8 mouse cellular contexts compared by ENCODE assay signal in genomic region chr3:123447538-123448059, GRCm38 (mm10). TPM values are rescaled to one million over a fixed set of nuclear protein-coding genes. Genes with fewer than 3 reads are reported as not detected.
DNase-seq lines count a peak whose midpoint lies in the region; ATAC-seq and TF ChIP-seq lines count a peak whose summit lies in the region.

No protein-coding gene starts in this region.

- TF ChIP-seq CTCF in left cerebral cortex, adult 2 months (IDR thresholded peaks at IDR 0.05), result no peak
- TF ChIP-seq CTCF in bone marrow macrophage, adult 2 months (IDR thresholded peaks at IDR 0.05; ENCODE audit: low read depth, low read length), result no peak

- peak; percentile 7; the same call in 1 of the 2 replicates for ATAC-seq in granulocyte monocyte progenitor cell, adult 5-6 weeks (replicated peaks; ENCODE audit: poor library complexity, severe bottlenecking)
- ATAC-seq in limb, embryonic 13.5 days (ENCODE audit: low FRiP score, low read depth), result 0 out of 2 replicates have a peak, but pooled peaks have one; percentile 35
- ATAC-seq in neural tube, embryonic 13.5 days (ENCODE audit: low read depth), result peak; percentile 42

- H3K4me1 ChIP-seq in bone marrow macrophage, adult 2 months (ENCODE audit: control insufficient read depth, insufficient read depth, low read length), result no peaks in the 10 kb centered on the region
- peaks cover 20% of the 10 kb centered on the region for H3K4me1 ChIP-seq in limb, embryonic 13.5 days
- H3K4me1 ChIP-seq in neural tube, embryonic 13.5 days (replicated peaks), result peaks cover 20% of the 10 kb centered on the region

- intact Hi-C loops in left cerebral cortex, adult 2 months (cut with DNase I), result loop anchor here (2.0 kb wide), 2 partner anchors 61 kb away; partner anchors contain the start of gene Mettl14
- intact Hi-C loops in left cerebral cortex, postnatal 4 days (cut with DNase I), result no loop called here

- peak overlapping the region; percentile 100 for H3K4me2 ChIP-seq in limb, embryonic 13.5 days (replicated peaks)
- peak overlapping the region; percentile 98 for H3K4me2 ChIP-seq in neural tube, embryonic 13.5 days

- peak overlapping the region; percentile 67 for H3K4me3 ChIP-seq in left cerebral cortex, adult 2 months
- peak overlapping the region; percentile 61 for H3K4me3 ChIP-seq in bone marrow macrophage, adult 2 months (ENCODE audit: insufficient read depth, low read length)
- peak overlapping the region; percentile 75 for H3K4me3 ChIP-seq in limb, embryonic 13.5 days
- peak overlapping the region; percentile 72 for H3K4me3 ChIP-seq in neural tube, embryonic 13.5 days

- TF ChIP-seq POLR2A in bone marrow macrophage, adult 2 months (IDR thresholded peaks at IDR 0.05; ENCODE audit: borderline replicate concordance, low read depth, low read length), result no peak

- H3K36me3 ChIP-seq in limb, embryonic 13.5 days, result no peaks in the 10 kb centered on the region
- no peaks in the 10 kb centered on the region for H3K36me3 ChIP-seq in neural tube, embryonic 13.5 days

- H3K27ac ChIP-seq in left cerebral cortex, adult 2 months, result peak overlapping the region; percentile 74; the same call in 1 of the 2 replicates
- no peak overlapping the region for H3K27ac ChIP-seq in bone marrow macrophage, adult 2 months (ENCODE audit: insufficient read depth, low read depth, low read length)
- H3K27ac ChIP-seq in limb, embryonic 13.5 days, result no peak overlapping the region
- 0 out of 2 replicates have a peak overlapping the region, but pooled peaks have one; percentile 18 for H3K27ac ChIP-seq in neural tube, embryonic 13.5 days (replicated peaks)

- no peak for DNase-seq in left cerebral cortex, adult 2 months (ENCODE audit: extremely low spot score in 1 of 2, low spot score in 2 of 2)
- no peak for DNase-seq in left cerebral cortex, adult 18-20 months (ENCODE audit: low spot score in 2 of 2)
- DNase-seq in left cerebral cortex, postnatal 4 days, result no peak
- no peak for DNase-seq in thymus, postnatal 10 days (ENCODE audit: low spot score in 2 of 2)

- H3K9ac ChIP-seq in limb, embryonic 13.5 days, result peak overlapping the region; percentile 78
- peak overlapping the region; percentile 84 for H3K9ac ChIP-seq in neural tube, embryonic 13.5 days

- 14% methylated on average over 13 of the region's 13 CpGs for WGBS in limb, embryonic 13.5 days
- 6% methylated on average over 13 of the region's 13 CpGs for WGBS in neural tube, embryonic 13.5 days

- H3K9me3 ChIP-seq in limb, embryonic 13.5 days, result no peaks in the 10 kb centered on the region
- H3K9me3 ChIP-seq in neural tube, embryonic 13.5 days, result no peaks in the 10 kb centered on the region

- peaks cover 51% of the 10 kb centered on the region for H3K27me3 ChIP-seq in limb, embryonic 13.5 days
- H3K27me3 ChIP-seq in neural tube, embryonic 13.5 days, result peaks cover 23% of the 10 kb centered on the region

RNA-seq across cellular contexts. Expression of gene Prss12, which starts 0.9 kb away (rescaled TPM):
- total RNA-seq in left cerebral cortex, adult 2 months (2021), result 10 to 100 TPM; 15.7 to 17.9 TPM
- total RNA-seq in left cerebral cortex, adult 18-20 months (2021), result 10 to 100 TPM; 15.6 to 22.2 TPM
- polyA plus RNA-seq in bone marrow macrophage, adult 2 months (2012; ENCODE audit: insufficient read depth, insufficient read length, missing spikeins), result not detected in 2 replicates
- total RNA-seq in granulocyte monocyte progenitor cell, adult 5-6 weeks (2014; fragmentation: Nextera tagmentation), result not detected in 2 replicates
- not detected in 2 replicates for total RNA-seq in granulocyte monocyte progenitor cell, adult 5-6 weeks (2017)
- 18.1 and 19.1 TPM in 2 replicates for polyA plus RNA-seq in limb, embryonic 13.5 days (2015; fragmentation: Nextera tagmentation; extraction: Ambion mirVana)
- polyA plus RNA-seq in neural tube, embryonic 13.5 days (2015; fragmentation: Nextera tagmentation; extraction: Ambion mirVana), result 22.5 and 22.7 TPM in 2 replicates
- total RNA-seq in left cerebral cortex, postnatal 4 days (2021), result 10 to 100 TPM; 28.4 to 28.8 TPM

Comparison
In these comparisons a context has a peak if more than half of its experiments do, and no peak if none do; other contexts are left out.
1. H3K27ac ChIP-seq: peak in left cerebral cortex, adult 2 months (single experiment) and neural tube, embryonic 13.5 days (single experiment); none in bone marrow macrophage, adult 2 months (single experiment) and limb, embryonic 13.5 days (single experiment).
2. RNA of gene Prss12, which starts 0.9 kb away (total RNA-seq): 28.4 to 28.8 TPM in left cerebral cortex, postnatal 4 days, 15.6 to 22.2 TPM in left cerebral cortex, adult 18-20 months and 15.7 to 17.9 TPM in left cerebral cortex, adult 2 months; not detected in granulocyte monocyte progenitor cell, adult 5-6 weeks; every median in the first group is over 10 times any median in the second.
3. Peak in every context shown above with its lines, with median percentiles within 50 percentile points of each other: H3K4me3 ChIP-seq and ATAC-seq.